Mouse (Mus musculus) right cerebral cortex, postnatal 4 days (tissue): ENCODE results near the gene Pilrb1.

Experiments used
- DNase-seq: peaks from one replicate; pipeline ENCODE4 v3.0.0-alpha.2; 2022

The Pilrb1 gene

GRCm38 (mm10) chr5:137826421-137826820 is 31.5 kb downstream of the Pilrb1 start:
- no peak for DNase-seq

- no peak for DNase-seq
Measured at GRCm38 (mm10) chr5:137825971-137826370, 31.9 kb downstream of the Pilrb1 start.

GRCm38 (mm10) chr5:137825030-137825429 is 32.9 kb downstream of the Pilrb1 start:
- DNase-seq = no peak

- no peak for DNase-seq
Measured at GRCm38 (mm10) chr5:137823455-137824045, 34.4 kb downstream of the Pilrb1 start.

- no peak for DNase-seq
Measured at GRCm38 (mm10) chr5:137822602-137823001, 35.3 kb downstream of the Pilrb1 start.

GRCm38 (mm10) chr5:137822126-137822525 is 35.8 kb downstream of the Pilrb1 start:
- no peak for DNase-seq

GRCm38 (mm10) chr5:137817466-137818222 is 40.3 kb downstream of the Pilrb1 start:
- DNase-seq = no peak

GRCm38 (mm10) chr5:137808316-137808715 is 49.6 kb downstream of the Pilrb1 start:
- no peak for DNase-seq

GRCm38 (mm10) chr5:137806158-137806557 is 51.7 kb downstream of the Pilrb1 start:
- DNase-seq = no peak
